Mouse (Mus musculus) myocyte (in vitro differentiated cells): ENCODE results near the gene Rbms3. TPM values are rescaled to one million over a fixed set of nuclear protein-coding genes. Genes with fewer than 3 reads are reported as not detected.
A peak's percentile ranks its signal among the peaks of the same experiment; 100 is the strongest.

Source experiments
- H3K27me3 ChIP-seq: one replicate; pipeline ENCODE4 v1.6.1; 2011; ENCODE audit not compliant: control insufficient read depth, insufficient read depth, insufficient read length
- H3K36me3 ChIP-seq: one replicate; pipeline ENCODE4 v1.6.1; 2011; ENCODE audit not compliant: control insufficient read depth, insufficient read depth
- H3K4me2 ChIP-seq: one replicate; pipeline ENCODE4 v1.6.1; 2011; ENCODE audit warnings: low read depth, control low read depth
- H3K4me3 ChIP-seq: one replicate; pipeline ENCODE4 v1.5.1; 2011; ENCODE audit warnings: mild to moderate bottlenecking, control low read depth, moderate library complexity
- H3K79me2 ChIP-seq: one replicate; pipeline ENCODE4 v1.6.1; 2011; ENCODE audit not compliant: control insufficient read depth, insufficient read depth
- H3ac ChIP-seq: one replicate; pipeline ENCODE4 v1.6.1; 2011; ENCODE audit not compliant: control insufficient read depth, insufficient read length
- CEBPB ChIP-seq: IDR thresholded peaks from 2 replicates; pipeline ENCODE4 v1.6.1; 2011; ENCODE audit warnings: mild to moderate bottlenecking, moderate library complexity; ENCODE audit not compliant: poor library complexity, insufficient read depth, severe bottlenecking
- E2F4 ChIP-seq: IDR thresholded peaks from one replicate; pipeline ENCODE4 v1.6.1; 2011; ENCODE audit warnings: mild to moderate bottlenecking, control low read depth, moderate library complexity; ENCODE audit not compliant: insufficient read depth
- MAX ChIP-seq: IDR thresholded peaks from one replicate; pipeline ENCODE4 v1.6.1; 2011; ENCODE audit warnings: low read depth, mild to moderate bottlenecking, control low read depth
- MYOD1 ChIP-seq, 3 experiments: IDR thresholded peaks; one replicate each; pipeline ENCODE4 v1.6.1; 2011; ENCODE audit warnings: control low read depth in 2 of 3, low read depth in 2 of 3, mild to moderate bottlenecking in 2 of 3, moderate library complexity in 1 of 3; ENCODE audit not compliant: insufficient read length in 2 of 3, control insufficient read depth in 1 of 3
- MYOG ChIP-seq, 3 experiments: IDR thresholded peaks; one replicate each; pipeline ENCODE4 v1.6.1; 2011; ENCODE audit warnings: control low read depth in 2 of 3, low read depth in 2 of 3, mild to moderate bottlenecking in 2 of 3; ENCODE audit not compliant: insufficient read length in 2 of 3, control insufficient read depth in 1 of 3, insufficient read depth in 1 of 3
- POLR2A ChIP-seq: IDR thresholded peaks from one replicate; pipeline ENCODE4 v1.6.1; 2011; ENCODE audit warnings: low read depth, mild to moderate bottlenecking, control low read depth, moderate library complexity; ENCODE audit not compliant: insufficient read length
- POLR2AphosphoS2 ChIP-seq: IDR thresholded peaks from one replicate; pipeline ENCODE4 v1.6.1; 2011; ENCODE audit warnings: low read depth, control low read depth; ENCODE audit not compliant: insufficient read length
- REST ChIP-seq: IDR thresholded peaks from one replicate; pipeline ENCODE4 v1.6.1; 2011; ENCODE audit warnings: mild to moderate bottlenecking, control low read depth, moderate library complexity; ENCODE audit not compliant: insufficient read depth, insufficient read length
- SRF ChIP-seq: IDR thresholded peaks from one replicate; pipeline ENCODE4 v1.6.1; 2011; ENCODE audit warnings: low read depth; ENCODE audit not compliant: control insufficient read depth, insufficient read length
- TCF12 ChIP-seq: IDR thresholded peaks from one replicate; pipeline ENCODE4 v1.6.1; 2011; ENCODE audit warnings: mild to moderate bottlenecking, control low read depth; ENCODE audit not compliant: poor library complexity, insufficient read depth, severe bottlenecking
- TCF3 ChIP-seq: IDR thresholded peaks from one replicate; pipeline ENCODE4 v1.6.1; 2011; ENCODE audit warnings: low read depth, control low read depth; ENCODE audit not compliant: insufficient read length
- USF1 ChIP-seq: IDR thresholded peaks from one replicate; pipeline ENCODE4 v1.6.1; 2011; ENCODE audit warnings: low read depth, mild to moderate bottlenecking, control low read depth, moderate library complexity
- polyA plus RNA-seq: library from polyadenylated mRNA; unstranded; fragments of >200 nt; fragmentation: generic; extraction: Trizol; gene quantifications from one replicate; pipeline ENCODE4 v1.2.1, GENCODE M21; 2012; ENCODE audit warnings: missing spikeins

The Rbms3 gene
- polyA plus RNA-seq, 1 experiment = 4.5 TPM

DNA sequence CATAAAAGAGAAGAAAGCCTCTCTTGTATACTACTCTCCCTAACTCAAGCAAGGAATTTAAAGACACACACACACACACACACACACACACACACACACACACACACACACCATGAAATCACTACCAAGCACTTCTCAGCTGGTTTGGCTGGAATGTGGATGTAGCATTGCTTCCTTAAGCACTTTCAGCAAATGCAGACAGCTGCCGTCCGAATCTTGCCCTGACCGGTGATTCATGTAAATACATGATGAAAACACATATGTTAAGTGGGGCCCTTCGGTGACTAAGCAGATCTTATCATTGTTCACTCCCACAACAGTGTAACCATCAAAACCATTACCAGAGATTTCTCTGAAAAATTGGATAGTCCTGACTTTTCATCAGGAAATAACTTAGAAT lies 688.6 kb downstream of the Rbms3 start:
- Histone ChIP-seq H3ac (no peak overlapping the region), H3K4me2 (no peak overlapping the region), H3K27me3 (no peaks in the 10 kb centered on the region), H3K4me3 (no peak overlapping the region), H3K79me2 (no peaks in the 10 kb centered on the region), H3K36me3 (no peaks in the 10 kb centered on the region)
- TF ChIP-seq POLR2AphosphoS2 = no peak
- TF ChIP-seq POLR2A = no peak
- TF ChIP-seq MAX = no peak
- TF ChIP-seq MYOD1 (IDR thresholded peaks at IDR 0.05; ENCODE audit: control insufficient read depth in 1 of 3, insufficient read length in 2 of 3, low read depth in 2 of 3) = peak in 1 of 3 experiments; percentile 44
- peak in 1 of 3 experiments; percentile 23 for TF ChIP-seq MYOG (IDR thresholded peaks at IDR 0.05; ENCODE audit: control insufficient read depth in 1 of 3, insufficient read depth in 1 of 3, insufficient read length in 2 of 3, low read depth in 2 of 3)
- no peak for TF ChIP-seq CEBPB
- TF ChIP-seq USF1 = no peak
- TF ChIP-seq REST = no peak
- no peak for TF ChIP-seq E2F4
- TF ChIP-seq TCF3 = no peak
- TF ChIP-seq SRF = no peak

- Histone ChIP-seq H3K79me2 (no peaks in the 10 kb centered on the region), H3K4me3 (no peak overlapping the region), H3K27me3 (no peaks in the 10 kb centered on the region), H3ac (no peak overlapping the region), H3K36me3 (no peaks in the 10 kb centered on the region), H3K4me2 (no peak overlapping the region)
- no peak for TF ChIP-seq CEBPB
- TF ChIP-seq MAX = no peak
- no peak for TF ChIP-seq USF1
Measured at GRCm38 (mm10) chr9:116940693-116941092, 689.0 kb downstream of the Rbms3 start.

DNA sequence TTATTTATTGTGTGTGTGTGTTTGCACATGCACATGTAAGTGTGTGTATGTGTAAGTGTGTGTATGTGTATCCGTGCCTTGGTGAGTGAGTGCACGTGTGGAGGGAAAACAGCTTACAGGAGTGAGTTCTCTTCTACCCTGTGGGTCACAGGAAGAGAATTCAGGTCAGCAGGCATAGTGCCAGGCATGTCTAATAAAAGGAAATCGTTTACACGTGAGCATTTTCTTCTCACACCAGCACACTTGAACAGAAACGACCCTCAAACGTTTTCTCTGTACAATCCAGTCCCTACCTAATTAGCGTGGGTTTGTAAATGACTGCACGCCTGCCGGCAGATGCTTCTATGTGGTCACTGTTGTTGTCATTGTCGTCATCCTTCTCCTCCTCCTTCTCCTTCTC lies 701.4 kb downstream of the Rbms3 start:
- Histone ChIP-seq H3K4me2 (no peak overlapping the region), H3K27me3 (no peaks in the 10 kb centered on the region), H3K36me3 (no peaks in the 10 kb centered on the region), H3K4me3 (no peak overlapping the region), H3ac (no peak overlapping the region), H3K79me2 (no peaks in the 10 kb centered on the region)
- TF ChIP-seq POLR2A (no peak), TCF3 (no peak), TCF12 (no peak), CEBPB (no peak), MYOG (IDR thresholded peaks at IDR 0.05; ENCODE audit: control insufficient read depth in 1 of 3, insufficient read depth in 1 of 3, insufficient read length in 2 of 3, low read depth in 2 of 3) (no peak), SRF (no peak), REST (no peak), USF1 (no peak), MAX (no peak), MYOD1 (IDR thresholded peaks at IDR 0.05; ENCODE audit: control insufficient read depth in 1 of 3, insufficient read length in 2 of 3, low read depth in 2 of 3) (no peak)

- Histone ChIP-seq H3K27me3 (no peaks in the 10 kb centered on the region), H3K79me2 (no peaks in the 10 kb centered on the region), H3K4me3 (no peak overlapping the region), H3ac (no peak overlapping the region), H3K4me2 (no peak overlapping the region), H3K36me3 (no peaks in the 10 kb centered on the region)
- TF ChIP-seq MAX = no peak
- TF ChIP-seq POLR2A = no peak
- no peak for TF ChIP-seq TCF3
- no peak for TF ChIP-seq MYOG (IDR thresholded peaks at IDR 0.05; ENCODE audit: control insufficient read depth in 1 of 3, insufficient read depth in 1 of 3, insufficient read length in 2 of 3, low read depth in 2 of 3)
- TF ChIP-seq CEBPB = no peak
- no peak for TF ChIP-seq SRF
- no peak for TF ChIP-seq E2F4
- TF ChIP-seq POLR2AphosphoS2 = no peak
- TF ChIP-seq USF1 = no peak
- TF ChIP-seq REST = no peak
- TF ChIP-seq MYOD1 (IDR thresholded peaks at IDR 0.05; ENCODE audit: control insufficient read depth in 1 of 3, insufficient read length in 2 of 3, low read depth in 2 of 3) = no peak
- TF ChIP-seq TCF12 = no peak
Measured at GRCm38 (mm10) chr9:116923151-116923550, 706.6 kb downstream of the Rbms3 start.

GRCm38 (mm10) chr9:116922561-116922960 lies 707.2 kb downstream of the Rbms3 start:
- Histone ChIP-seq H3K36me3 (no peaks in the 10 kb centered on the region), H3K27me3 (no peaks in the 10 kb centered on the region), H3K4me2 (no peak overlapping the region), H3K4me3 (no peak overlapping the region), H3K79me2 (no peaks in the 10 kb centered on the region), H3ac (no peak overlapping the region)
- 0 out of 2 replicates have a peak, but pooled peaks have one; percentile 3 for TF ChIP-seq CEBPB
- no peak for TF ChIP-seq E2F4
- TF ChIP-seq MAX = no peak
- TF ChIP-seq MYOD1 (IDR thresholded peaks at IDR 0.05; ENCODE audit: control insufficient read depth in 1 of 3, insufficient read length in 2 of 3, low read depth in 2 of 3) = peak in 2 of 3 experiments; percentile 59 to 71
